Mouse (Mus musculus): ENCODE data around the gene Tmed8.

- TF ChIP-seq POLR2A (IDR thresholded peaks at IDR 0.05; ENCODE audit: borderline replicate concordance, insufficient read depth, low read length) (no peak), CTCF (IDR thresholded peaks at IDR 0.05; ENCODE audit: borderline replicate concordance, insufficient read depth, low read depth, low read length) (no peak)
These were observed 22.6 kb downstream of the Tmed8 start for GRCm38 (mm10) chr12:87177631-87178030.

All from cerebellum, adult 2 months (tissue).